Mouse (Mus musculus) heart, adult 18-20 months (tissue): ENCODE data around the gene Lyrm4. TPM values are rescaled to one million over a fixed set of nuclear protein-coding genes. Genes with fewer than 3 reads are reported as not detected.

Source experiments
- DNase-seq, 2 experiments: peaks; one replicate each; pipeline ENCODE4 v3.0.0; 2021 to 2022; ENCODE audit warnings: mixed read lengths in 1 of 2
- total RNA-seq, 2 experiments: library from RNA; stranded (reverse); gene quantifications; 2 replicates each; pipeline ENCODE4 v1.2.3; 2021

Gene Lyrm4
- total RNA-seq, 2 experiments from 2014 or later, result 10.9 to 12.0 TPM

GRCm38 (mm10) chr13:36105591-36105990 is 11.7 kb downstream of the Lyrm4 start:
- peak; percentile 26 to 38 for DNase-seq

GRCm38 (mm10) chr13:36096684-36097383 is 20.5 kb downstream of the Lyrm4 start:
- DNase-seq, result peak; percentile 27 to 28

- peak in 1 of 2 experiments; percentile 11 for DNase-seq
Measured at GRCm38 (mm10) chr13:36088168-36088567, 29.2 kb downstream of the Lyrm4 start.

- no peak for DNase-seq
Measured at GRCm38 (mm10) chr13:36087427-36087826, 29.9 kb downstream of the Lyrm4 start.

DNA sequence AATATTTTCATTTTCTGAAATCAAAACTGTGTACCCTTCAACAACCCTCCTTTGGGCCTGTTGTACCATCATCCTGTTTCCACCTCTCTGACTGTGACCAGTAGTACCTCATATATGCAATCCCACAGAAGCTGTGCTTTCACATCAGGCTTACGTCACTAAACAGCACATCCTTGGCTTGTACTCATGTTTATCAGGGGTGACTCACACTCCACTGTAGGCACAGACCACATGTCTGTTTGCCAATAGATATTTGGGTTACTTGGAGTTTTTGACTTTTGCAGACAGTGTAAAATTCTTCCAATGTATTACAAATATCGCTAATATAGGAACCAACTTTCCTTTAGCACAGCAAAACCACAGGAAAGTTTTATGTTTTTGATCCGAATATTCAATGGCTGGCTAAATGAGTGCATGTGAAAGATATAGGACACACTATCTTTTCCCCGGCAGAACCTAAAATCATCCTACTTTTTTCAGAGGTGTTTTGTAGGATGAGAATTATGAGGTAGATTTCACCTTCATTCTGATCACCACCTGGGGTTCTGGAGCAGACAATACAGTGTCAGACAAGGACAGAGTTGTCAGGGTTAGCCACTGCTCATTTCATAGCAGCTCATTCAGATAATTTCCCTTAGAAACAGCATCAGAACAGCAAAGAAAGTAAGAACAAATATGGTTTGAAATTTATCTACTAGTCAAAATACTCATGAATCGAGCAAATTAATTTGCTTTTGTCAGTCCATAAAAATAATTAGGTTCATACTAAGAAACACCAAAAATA is 30.5 kb downstream of the Lyrm4 start:
- DNase-seq, result peak; percentile 25 to 43

DNA sequence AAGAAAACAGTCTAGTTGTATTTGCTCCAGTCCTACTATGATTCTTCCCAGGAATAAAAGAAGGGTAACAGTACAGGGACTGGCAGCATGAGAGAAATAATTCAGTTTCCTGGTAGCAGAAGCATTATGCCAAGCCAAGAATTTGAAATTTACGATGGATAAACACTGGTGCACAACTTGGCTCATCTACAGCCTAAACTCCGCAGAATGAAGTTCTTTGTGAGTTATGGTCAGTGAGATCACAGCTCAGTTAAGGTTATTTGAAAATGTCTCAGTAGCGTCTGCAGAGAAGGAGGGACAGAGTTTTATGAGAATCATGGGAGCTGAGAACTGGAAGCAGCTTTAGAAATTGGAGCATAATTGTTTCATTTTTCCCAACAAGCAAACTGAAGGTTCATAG is 31.4 kb downstream of the Lyrm4 start:
- no peak for DNase-seq

DNA sequence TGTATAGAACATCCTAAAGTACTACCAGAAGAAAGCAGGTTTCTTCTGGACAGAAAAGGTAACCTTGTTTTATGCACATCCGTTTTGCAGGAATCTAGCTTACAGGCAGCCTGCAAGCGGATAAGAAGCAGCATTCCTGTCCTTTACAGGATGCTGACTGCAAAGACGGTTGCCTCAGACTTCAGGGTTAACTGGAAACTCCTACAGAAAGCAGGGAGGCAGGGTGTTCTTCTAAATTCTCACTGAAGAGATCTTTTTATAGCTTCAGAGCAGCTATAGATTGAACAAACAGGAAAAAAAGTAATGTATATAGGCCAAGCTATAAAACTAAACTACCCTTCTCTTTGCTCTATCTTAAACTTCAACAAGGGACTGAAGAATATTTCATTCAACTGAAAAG is 32.6 kb downstream of the Lyrm4 start:
- DNase-seq, result no peak

DNA sequence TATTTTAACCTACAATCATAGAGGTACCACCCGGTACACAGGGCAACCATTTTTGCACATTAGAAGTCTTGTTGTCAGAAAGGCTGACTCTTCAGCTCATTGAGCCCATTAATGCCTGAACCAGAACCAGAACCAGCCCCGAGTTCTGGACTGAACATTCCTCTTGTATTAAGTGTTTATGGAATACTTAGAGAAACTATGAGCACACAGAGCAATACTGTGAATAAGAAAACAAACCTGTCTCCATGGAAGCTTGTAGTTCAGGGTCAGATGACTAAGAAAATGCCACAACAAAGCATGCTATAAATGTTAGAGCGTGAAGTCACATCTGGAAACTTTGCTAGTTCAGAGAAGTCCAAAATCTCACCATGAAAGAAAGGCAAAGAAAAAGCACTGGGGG is 35.7 kb downstream of the Lyrm4 start:
- DNase-seq, result no peak

DNA sequence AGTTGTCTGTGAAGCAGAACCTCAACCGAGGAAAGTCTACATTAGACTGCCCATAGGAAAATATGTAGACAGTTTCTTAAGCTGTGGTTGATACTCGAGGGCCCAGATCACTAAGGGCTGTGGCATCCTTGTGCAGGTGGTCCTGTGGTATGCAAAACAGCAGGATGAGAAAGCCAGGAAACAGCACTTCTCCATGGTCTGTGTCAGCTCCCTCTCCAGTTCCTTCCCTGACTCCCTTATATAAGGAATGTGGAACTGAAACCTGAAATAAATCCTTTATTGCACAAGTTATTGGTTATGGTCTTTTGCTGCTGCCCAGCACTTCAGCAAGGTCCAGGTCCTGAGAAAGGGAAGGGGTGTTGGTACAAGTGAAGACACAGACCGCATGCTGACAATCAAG is 42.8 kb downstream of the Lyrm4 start:
- DNase-seq, result no peak

DNA sequence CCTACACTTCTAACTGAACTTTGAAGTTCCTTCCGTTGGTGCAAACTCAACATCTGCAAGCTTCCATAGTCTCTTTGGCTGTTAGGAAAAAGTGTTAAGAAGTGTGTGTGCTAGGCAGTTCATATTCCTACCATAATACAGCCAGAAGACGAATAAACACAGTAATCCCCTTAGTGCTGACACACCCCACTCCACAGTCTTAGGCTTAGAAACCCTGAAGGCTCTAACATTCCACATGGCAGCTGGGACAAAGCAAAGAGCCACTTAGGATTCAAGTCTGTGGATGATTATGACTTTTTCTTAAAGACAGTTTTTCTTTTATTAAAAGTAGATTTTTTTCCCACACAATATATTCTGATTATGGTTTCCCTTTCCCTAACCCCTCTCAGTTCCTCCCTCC is 50.6 kb downstream of the Lyrm4 start:
- DNase-seq, result no peak

GRCm38 (mm10) chr13:36057489-36057888 is 59.8 kb downstream of the Lyrm4 start:
- no peak for DNase-seq

DNA sequence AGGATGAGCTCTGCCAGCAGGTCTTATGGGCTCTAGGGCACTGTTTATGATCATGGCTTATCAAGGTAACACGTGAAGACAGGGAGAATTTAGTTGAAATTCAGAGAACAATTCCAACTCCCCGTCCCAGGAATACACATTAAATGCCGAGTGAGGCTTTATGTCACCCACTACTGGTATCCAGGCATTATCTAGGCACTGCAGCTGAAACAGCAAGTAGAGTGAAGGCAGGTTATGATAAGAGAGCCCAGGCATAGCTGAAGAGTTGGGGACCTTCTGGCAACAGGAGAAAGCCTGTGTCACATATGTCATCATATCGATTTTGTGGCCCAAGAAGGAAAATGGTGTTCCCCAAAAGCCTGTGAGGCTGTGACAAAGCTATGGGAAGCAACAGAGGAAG is 60.4 kb downstream of the Lyrm4 start:
- DNase-seq, result no peak

- no peak for DNase-seq
Measured at GRCm38 (mm10) chr13:36056509-36056908, 60.8 kb downstream of the Lyrm4 start.

DNA sequence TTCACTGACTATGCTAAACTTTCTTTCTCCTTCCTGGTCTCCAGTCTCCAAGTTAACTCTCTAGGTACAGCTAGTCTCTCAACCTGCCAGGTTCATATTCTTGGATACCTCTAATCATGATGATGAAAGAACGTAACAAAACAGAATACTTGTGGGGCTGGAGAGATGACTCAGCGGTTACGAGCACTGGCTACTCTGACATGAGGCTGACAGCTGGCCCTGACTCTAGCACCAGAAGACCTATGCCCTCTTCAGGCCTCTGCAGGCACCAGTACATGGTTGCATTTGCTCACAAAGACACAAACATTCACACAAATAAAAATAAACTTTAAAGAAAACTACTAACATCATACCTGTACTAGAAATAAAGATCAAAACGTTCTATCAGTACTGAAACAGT is 81.8 kb downstream of the Lyrm4 start:
- no peak for DNase-seq

- DNase-seq, result no peak
Measured at GRCm38 (mm10) chr13:36031959-36032358, 85.4 kb downstream of the Lyrm4 start.

- peak; percentile 55 to 86 for DNase-seq
Measured at GRCm38 (mm10) chr13:36019309-36020274, 97.7 kb downstream of the Lyrm4 start.

GRCm38 (mm10) chr13:36018017-36018416 is 99.3 kb downstream of the Lyrm4 start:
- DNase-seq, result peak in 1 of 2 experiments; percentile 25

- DNase-seq, result no peak
Measured at GRCm38 (mm10) chr13:36015636-36016035, 101.7 kb downstream of the Lyrm4 start.

DNA sequence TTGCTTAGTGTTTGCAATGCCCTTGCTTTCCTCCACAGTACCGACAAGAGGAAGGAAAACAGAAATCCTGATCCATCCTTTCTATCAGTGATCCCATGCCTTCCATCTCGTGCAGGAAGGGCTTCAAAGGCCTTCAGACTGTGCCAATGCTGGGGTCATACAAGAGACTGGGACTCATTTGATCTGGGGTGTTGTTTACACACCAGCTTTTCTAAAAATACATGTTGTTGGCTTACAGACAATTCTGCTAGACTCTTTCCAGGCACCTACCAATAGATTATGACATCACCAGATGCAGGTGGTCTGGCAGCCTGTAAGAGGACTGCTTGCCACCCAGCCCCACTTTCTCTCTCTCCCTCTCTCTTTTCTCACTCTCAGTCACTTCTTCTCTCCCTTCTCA is 107.3 kb downstream of the Lyrm4 start:
- DNase-seq, result peak; percentile 64 to 65

- peak in 1 of 2 experiments; percentile 28 for DNase-seq
Measured at GRCm38 (mm10) chr13:36000798-36001197, 116.5 kb downstream of the Lyrm4 start.

DNA sequence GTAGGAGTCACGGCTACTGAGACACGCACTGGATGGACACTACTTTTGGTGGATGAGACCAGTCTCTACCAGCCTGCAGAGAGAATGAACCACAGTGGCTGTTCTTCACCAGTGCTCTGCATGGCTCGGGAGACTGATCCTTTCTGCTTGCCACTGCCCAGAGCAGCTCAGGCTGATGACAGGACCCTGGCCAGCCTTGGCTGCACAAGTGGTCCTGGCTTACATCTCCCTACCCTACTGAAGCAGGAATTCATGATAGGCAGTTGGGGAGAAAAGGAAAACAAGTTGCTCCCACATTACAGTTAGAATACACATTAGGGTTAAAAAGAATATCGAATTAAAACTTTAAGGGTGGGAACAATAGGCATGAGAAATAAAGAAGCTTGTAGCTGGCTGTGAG is 119.7 kb downstream of the Lyrm4 start:
- DNase-seq, result peak; percentile 47 to 68

DNA sequence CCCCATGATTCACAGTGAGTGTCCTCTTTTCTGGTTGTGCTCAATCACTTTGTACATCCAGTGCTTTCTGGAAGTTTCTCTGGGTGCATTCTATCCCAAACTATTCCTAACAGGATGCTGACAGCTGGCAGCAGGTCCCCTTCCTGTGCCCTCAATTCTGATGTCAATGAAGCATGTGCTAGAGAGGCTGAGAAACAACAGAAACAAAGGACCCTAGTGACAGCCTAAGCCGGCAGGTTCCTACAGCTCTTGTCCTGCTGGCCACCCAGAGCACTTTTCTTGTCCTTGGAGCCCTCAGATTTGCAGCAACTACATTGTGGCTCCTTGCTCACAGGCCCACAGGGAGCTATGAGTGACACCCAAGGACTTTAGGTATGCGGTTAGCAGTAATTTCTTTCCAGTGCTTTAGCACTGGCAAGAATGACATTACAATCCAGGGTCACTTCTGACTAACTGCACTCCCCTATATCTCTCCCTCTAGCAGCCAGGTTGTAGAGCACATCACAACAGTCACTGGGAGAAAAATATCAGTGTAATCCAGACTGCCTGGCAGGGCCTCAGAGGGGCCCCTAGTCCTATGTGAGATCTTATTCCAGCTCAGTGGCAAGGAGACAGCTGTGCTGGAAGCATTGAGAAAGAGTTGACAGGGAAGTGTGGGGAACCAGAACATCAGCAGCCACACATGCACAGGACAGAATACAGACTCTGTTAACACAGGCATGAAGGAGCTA is 121.5 kb downstream of the Lyrm4 start:
- peak in 1 of 2 experiments; percentile 24 for DNase-seq
